Mouse (Mus musculus): ENCODE results near the gene Pcdh20.

Gene Pcdh20

GRCm38 (mm10) chr14:88470495-88471434 lies at the start of gene Pcdh20:
Gene Pcdh20 (minus strand): TSS chr14:88471396.
- no peak for DNase-seq

DNA sequence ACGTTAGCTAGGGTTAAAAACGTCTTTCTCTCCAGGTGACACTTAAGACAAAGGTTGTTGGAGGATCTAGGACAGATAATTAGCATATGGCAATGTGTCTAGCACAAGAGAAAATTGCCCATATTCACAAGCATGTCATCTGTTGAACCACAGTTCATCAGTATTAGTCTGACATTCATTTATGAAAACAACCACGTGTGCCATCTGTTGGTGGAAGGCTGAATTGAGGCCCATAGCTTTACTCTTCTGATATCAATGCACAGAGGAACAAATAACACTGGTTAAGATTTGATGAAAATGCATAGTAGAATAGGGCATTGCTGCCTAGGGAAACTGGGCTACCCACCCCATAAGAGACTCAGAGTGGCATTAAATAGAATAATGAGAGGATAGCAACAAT lies 8.7 kb upstream of the Pcdh20 start:
- no peak for DNase-seq

GRCm38 (mm10) chr14:88469956-88470355 lies 1.2 kb downstream of the Pcdh20 start:
- no peak for DNase-seq

DNA sequence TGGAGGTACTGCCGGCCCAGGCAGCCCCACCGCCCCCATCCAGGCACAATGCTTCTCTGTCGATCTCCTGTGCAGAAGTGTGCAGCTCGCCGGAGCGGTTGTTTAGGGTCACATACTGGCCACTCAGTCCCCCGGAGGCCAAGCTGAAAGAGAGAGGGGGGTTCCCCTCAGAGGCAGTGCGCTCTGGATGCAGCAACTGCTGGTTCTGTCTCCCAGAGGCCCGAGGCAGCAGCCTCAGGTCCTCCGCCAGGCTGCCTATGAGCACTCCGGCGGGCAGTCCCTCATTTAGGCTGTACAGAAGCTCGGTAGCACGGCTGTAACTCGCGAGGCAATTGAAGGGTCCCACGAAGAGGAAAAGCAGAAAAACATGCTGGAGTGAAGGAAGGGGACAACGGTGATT lies 1.8 kb downstream of the Pcdh20 start:
- no peak for DNase-seq

GRCm38 (mm10) chr14:88466416-88466815 lies 4.8 kb downstream of the Pcdh20 start:
- DNase-seq = no peak

GRCm38 (mm10) chr14:88464356-88464755 lies 6.8 kb downstream of the Pcdh20 start:
- DNase-seq = no peak

- DNase-seq = no peak
Observed at GRCm38 (mm10) chr14:88463357-88463756, 7.8 kb downstream of the Pcdh20 start.

DNA sequence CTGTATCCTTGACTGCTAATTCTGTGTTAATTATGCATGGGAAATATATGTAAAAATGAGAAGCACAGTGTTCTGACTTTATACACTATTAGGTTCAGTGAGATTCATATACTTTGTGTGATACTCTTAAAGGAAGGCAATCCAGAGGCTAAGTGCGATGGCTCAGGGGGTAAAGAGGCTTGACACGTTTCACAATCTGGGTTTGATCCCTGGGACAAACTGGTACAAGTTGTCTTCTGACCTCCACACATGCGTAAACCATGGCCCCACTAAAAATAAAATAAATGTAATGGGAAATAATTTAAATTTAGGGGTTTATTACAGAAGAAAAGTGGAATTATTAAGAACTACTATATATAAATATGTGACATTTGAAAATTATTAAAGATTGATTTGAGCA lies 8.3 kb downstream of the Pcdh20 start:
- no peak for DNase-seq

DNA sequence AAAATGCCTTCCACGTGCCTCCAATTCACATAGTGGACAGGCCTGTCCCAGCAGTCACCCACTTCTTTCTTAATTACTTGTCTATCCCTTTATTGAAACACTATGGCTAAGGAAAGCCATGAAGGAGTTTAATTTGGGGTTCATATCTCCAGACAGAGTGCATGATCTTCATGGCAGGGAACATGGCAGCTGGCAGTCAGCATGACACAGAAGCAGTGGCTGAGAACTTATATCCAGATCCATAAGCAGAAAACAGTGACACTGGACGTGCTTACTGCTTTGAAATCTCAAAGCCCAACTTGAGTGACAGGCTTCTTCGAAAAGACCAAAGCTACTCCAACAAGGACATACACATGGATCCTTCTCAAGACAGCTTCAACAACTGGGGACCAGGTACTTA lies 10.5 kb downstream of the Pcdh20 start:
- no peak for DNase-seq

- DNase-seq = no peak
Observed at GRCm38 (mm10) chr14:88443304-88443703, 27.9 kb downstream of the Pcdh20 start.

GRCm38 (mm10) chr14:88429393-88429792 lies 41.8 kb downstream of the Pcdh20 start:
- DNase-seq = no peak

DNA sequence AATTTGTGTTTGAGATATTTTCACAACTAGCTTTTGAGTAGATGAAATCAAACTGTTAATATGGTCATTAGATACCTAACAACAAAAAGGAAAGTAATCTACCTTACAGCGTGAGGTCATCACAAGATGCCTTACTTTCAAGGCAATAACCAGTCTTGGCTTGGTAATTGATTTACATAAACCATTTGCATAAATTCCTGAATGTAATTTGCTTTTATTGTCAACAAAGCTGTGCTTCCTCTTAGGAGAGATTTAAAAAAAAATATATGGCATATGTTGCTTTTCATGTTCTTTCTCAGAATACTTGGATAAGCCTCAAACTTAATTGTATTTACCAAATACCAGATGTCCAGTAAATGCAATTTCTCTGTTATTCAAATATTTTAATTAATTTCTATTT lies 43.8 kb downstream of the Pcdh20 start:
- DNase-seq = no peak

Measured in B cell, adult 2 months (primary cell).